Mouse (Mus musculus): ENCODE data around the gene Abcf3. TPM values are rescaled to one million over a fixed set of nuclear protein-coding genes. Genes with fewer than 3 reads are reported as not detected.
A peak's percentile ranks its signal among the peaks of the same experiment; 100 is the strongest.

Abcf3 gene
- polyA plus RNA-seq (2014; fragmentation: Nextera tagmentation; extraction: Ambion mirVana): 41.4 and 44.9 TPM in 2 replicates

DNA sequence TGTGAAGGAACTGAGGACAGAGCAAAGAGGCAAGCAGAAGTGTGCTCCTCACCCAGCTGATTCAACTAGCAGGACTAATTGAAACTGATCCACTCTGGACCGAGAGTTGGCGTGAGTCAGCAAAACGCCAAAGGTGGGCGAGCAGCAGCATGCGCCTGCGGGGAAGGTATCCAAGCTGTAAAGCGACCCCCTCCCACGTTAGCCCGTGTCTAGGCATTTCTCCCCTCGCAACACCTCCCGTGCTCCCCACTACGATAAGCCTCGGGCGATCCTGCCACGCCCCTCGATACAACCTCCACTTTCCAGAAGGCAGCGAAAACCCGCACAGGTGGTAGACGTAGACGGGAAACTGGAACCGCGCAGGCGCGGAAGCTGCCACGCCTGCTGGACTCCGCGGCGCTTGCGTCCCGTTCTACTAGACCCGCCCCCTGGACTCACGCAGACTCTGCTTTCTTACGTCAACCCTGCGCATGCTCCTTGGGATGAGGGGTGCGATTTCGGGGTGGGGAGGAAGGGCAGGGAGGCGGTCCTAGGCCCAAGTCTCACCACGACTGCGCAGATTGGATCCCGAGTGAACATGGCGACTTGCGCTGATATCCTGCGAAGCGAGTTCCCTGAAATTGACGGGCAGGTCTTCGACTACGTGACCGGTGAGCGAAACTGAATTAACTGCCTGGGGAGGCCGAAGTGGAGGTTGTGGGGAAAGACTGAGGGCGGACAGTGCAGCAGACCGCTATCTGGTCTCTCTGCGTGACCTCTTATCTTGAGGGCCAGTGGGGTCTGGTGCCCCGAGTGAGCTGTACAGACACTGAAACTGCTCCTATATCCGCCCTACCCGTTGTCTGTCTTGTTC, at the start of gene Abcf3:
Abcf3 (plus strand) TSS at position 482 of the 853 bp plus-strand sequence.
- H3K4me1 ChIP-seq (ENCODE audit: control insufficient read depth, insufficient read depth, low read length): peaks cover 15% of the 10 kb centered on the region
- H3K9ac ChIP-seq (ENCODE audit: low read depth, low read length): peak within 1 kb of the TSS; percentile 87
- under 1% methylated on average over 56 of the region's 56 CpGs for WGBS (ENCODE audit: insufficient replicate concordance)
- no peaks in the 10 kb centered on the region for H3K9me3 ChIP-seq (replicated peaks; ENCODE audit: control insufficient read depth, low read length)
- H3K4me2 ChIP-seq: peak within 1 kb of the TSS; percentile 91
- H3K27ac ChIP-seq (ENCODE audit: low read depth, low read length): peak within 1 kb of the TSS; percentile 76
- H3K36me3 ChIP-seq (ENCODE audit: control insufficient read depth, insufficient read depth, low read length): peaks cover 35% of the 10 kb centered on the region
- H3K4me3 ChIP-seq (ENCODE audit: low read depth, low read length): peak within 1 kb of the TSS; percentile 86
- ATAC-seq (replicated peaks; ENCODE audit: insufficient number of reproducible peaks, low FRiP score, low TSS enrichment): peak; percentile 99
- no peaks in the 10 kb centered on the region for H3K27me3 ChIP-seq (ENCODE audit: control insufficient read depth, insufficient read depth, low read length)

- Histone ChIP-seq H3K36me3 (ENCODE audit: control insufficient read depth, insufficient read depth, low read length) (peaks cover 28% of the 10 kb centered on the region), H3K4me2 (peak within 1 kb of the TSS; percentile 74), H3K27ac (ENCODE audit: low read depth, low read length) (peak within 1 kb of the TSS; percentile 64), H3K27me3 (ENCODE audit: control insufficient read depth, insufficient read depth, low read length) (no peaks in the 10 kb centered on the region), H3K9me3 (replicated peaks; ENCODE audit: control insufficient read depth, low read length) (no peaks in the 10 kb centered on the region), H3K4me1 (ENCODE audit: control insufficient read depth, insufficient read depth, low read length) (no peaks in the 10 kb centered on the region), H3K4me3 (ENCODE audit: low read depth, low read length) (peak within 1 kb of the TSS; percentile 95), H3K9ac (ENCODE audit: low read depth, low read length) (peak within 1 kb of the TSS; percentile 95)
- peak; percentile 95 for ATAC-seq (replicated peaks; ENCODE audit: insufficient number of reproducible peaks, low FRiP score, low TSS enrichment)
- under 1% methylated on average over 49 of the region's 49 CpGs for WGBS (ENCODE audit: insufficient replicate concordance)
Observed at GRCm38 (mm10) chr16:20498677-20499475, 49.5 kb upstream of the Abcf3 start, which contains the start of gene Eif2b5. Gene Eif2b5 (plus strand): TSS chr16:20498817.

- no peak overlapping the region for H3K27ac ChIP-seq (ENCODE audit: low read depth, low read length)
- H3K36me3 ChIP-seq (ENCODE audit: control insufficient read depth, insufficient read depth, low read length): peaks cover 71% of the 10 kb centered on the region
- ATAC-seq (replicated peaks; ENCODE audit: insufficient number of reproducible peaks, low FRiP score, low TSS enrichment): no peak
- 80% methylated on average over 8 of the region's 8 CpGs for WGBS (ENCODE audit: insufficient replicate concordance)
- H3K27me3 ChIP-seq (ENCODE audit: control insufficient read depth, insufficient read depth, low read length): no peaks in the 10 kb centered on the region
- no peaks in the 10 kb centered on the region for H3K9me3 ChIP-seq (replicated peaks; ENCODE audit: control insufficient read depth, low read length)
- no peak overlapping the region for H3K4me2 ChIP-seq
- H3K4me3 ChIP-seq (ENCODE audit: low read depth, low read length): no peak overlapping the region
- no peak overlapping the region for H3K9ac ChIP-seq (ENCODE audit: low read depth, low read length)
- no peaks in the 10 kb centered on the region for H3K4me1 ChIP-seq (ENCODE audit: control insufficient read depth, insufficient read depth, low read length)
Observed at GRCm38 (mm10) chr16:20506000-20506399, 42.4 kb upstream of the Abcf3 start.

GRCm38 (mm10) chr16:20509349-20509748, 39.0 kb upstream of the Abcf3 start:
- H3K4me1 ChIP-seq (ENCODE audit: control insufficient read depth, insufficient read depth, low read length): no peaks in the 10 kb centered on the region
- WGBS (ENCODE audit: insufficient replicate concordance): 81% methylated on average over 3 of the region's 3 CpGs
- no peak overlapping the region for H3K4me3 ChIP-seq (ENCODE audit: low read depth, low read length)
- no peak overlapping the region for H3K27ac ChIP-seq (ENCODE audit: low read depth, low read length)
- no peaks in the 10 kb centered on the region for H3K27me3 ChIP-seq (ENCODE audit: control insufficient read depth, insufficient read depth, low read length)
- no peaks in the 10 kb centered on the region for H3K9me3 ChIP-seq (replicated peaks; ENCODE audit: control insufficient read depth, low read length)
- H3K36me3 ChIP-seq (ENCODE audit: control insufficient read depth, insufficient read depth, low read length): peaks cover 43% of the 10 kb centered on the region
- no peak overlapping the region for H3K9ac ChIP-seq (ENCODE audit: low read depth, low read length)
- H3K4me2 ChIP-seq: no peak overlapping the region
- ATAC-seq (replicated peaks; ENCODE audit: insufficient number of reproducible peaks, low FRiP score, low TSS enrichment): no peak; the same call in 1 of the 2 replicates

GRCm38 (mm10) chr16:20511277-20511847, 37.0 kb upstream of the Abcf3 start:
- peaks cover 28% of the 10 kb centered on the region for H3K36me3 ChIP-seq (ENCODE audit: control insufficient read depth, insufficient read depth, low read length)
- H3K9me3 ChIP-seq (replicated peaks; ENCODE audit: control insufficient read depth, low read length): no peaks in the 10 kb centered on the region
- H3K27ac ChIP-seq (ENCODE audit: low read depth, low read length): no peak overlapping the region
- no peaks in the 10 kb centered on the region for H3K4me1 ChIP-seq (ENCODE audit: control insufficient read depth, insufficient read depth, low read length)
- 82% methylated on average over 7 of the region's 7 CpGs for WGBS (ENCODE audit: insufficient replicate concordance)
- H3K9ac ChIP-seq (ENCODE audit: low read depth, low read length): no peak overlapping the region
- no peak overlapping the region for H3K4me2 ChIP-seq
- H3K4me3 ChIP-seq (ENCODE audit: low read depth, low read length): no peak overlapping the region
- ATAC-seq (replicated peaks; ENCODE audit: insufficient number of reproducible peaks, low FRiP score, low TSS enrichment): no peak
- no peaks in the 10 kb centered on the region for H3K27me3 ChIP-seq (ENCODE audit: control insufficient read depth, insufficient read depth, low read length)

DNA sequence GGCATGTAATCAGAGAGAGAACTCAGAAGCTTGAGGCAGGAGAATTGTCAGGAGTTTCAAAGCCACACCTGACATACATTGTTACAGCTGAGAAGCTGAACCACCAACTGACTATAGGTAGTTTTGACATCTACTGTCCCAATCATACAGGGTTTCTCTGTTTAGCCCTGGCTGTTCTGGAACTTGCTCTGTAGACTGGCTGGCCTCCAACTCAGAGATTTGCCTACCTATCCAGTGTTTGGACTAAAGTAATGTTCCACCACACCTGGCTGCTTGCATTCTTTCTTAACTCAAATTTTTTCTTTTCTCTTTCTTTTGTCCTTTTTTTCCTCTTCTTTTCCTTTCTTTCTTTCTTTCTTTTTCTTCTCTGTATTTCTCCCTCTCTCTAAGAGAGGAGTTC, 32.3 kb upstream of the Abcf3 start:
- H3K9ac ChIP-seq (ENCODE audit: low read depth, low read length): peak overlapping the region; percentile 99
- no peak for ATAC-seq (replicated peaks; ENCODE audit: insufficient number of reproducible peaks, low FRiP score, low TSS enrichment)
- no peaks in the 10 kb centered on the region for H3K27me3 ChIP-seq (ENCODE audit: control insufficient read depth, insufficient read depth, low read length)
- no peak overlapping the region for H3K27ac ChIP-seq (ENCODE audit: low read depth, low read length)
- H3K4me3 ChIP-seq (ENCODE audit: low read depth, low read length): peak overlapping the region; percentile 95
- H3K36me3 ChIP-seq (ENCODE audit: control insufficient read depth, insufficient read depth, low read length): peaks cover 5% of the 10 kb centered on the region; the same call in 1 of the 2 replicates
- H3K9me3 ChIP-seq (replicated peaks; ENCODE audit: control insufficient read depth, low read length): no peaks in the 10 kb centered on the region
- peaks cover 14% of the 10 kb centered on the region for H3K4me1 ChIP-seq (ENCODE audit: control insufficient read depth, insufficient read depth, low read length)
- peak overlapping the region; percentile 83 for H3K4me2 ChIP-seq

DNA sequence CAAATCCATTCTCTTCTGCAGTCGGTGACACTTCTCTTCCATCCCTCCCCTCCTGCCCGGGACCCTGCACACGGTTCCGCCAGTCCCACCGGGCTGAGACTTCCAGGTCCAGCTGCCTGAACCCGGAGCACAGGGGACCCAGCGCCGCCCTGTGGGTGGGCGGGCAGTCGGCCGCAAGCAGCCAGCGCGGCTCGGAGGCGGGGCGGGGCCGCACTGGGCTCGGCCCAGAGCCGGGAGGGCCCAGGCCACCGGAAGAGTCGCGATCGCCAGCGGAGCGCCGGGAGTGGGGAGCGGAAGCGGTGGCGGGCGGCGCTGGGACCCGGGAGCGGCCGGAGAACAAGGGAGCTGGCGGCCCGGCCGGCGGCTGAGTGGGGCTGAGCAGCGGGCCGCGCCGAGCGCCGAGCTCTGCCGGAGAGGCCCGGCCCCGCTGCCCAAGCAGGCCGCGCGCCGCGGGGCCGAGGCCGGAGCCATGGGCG, 31.6 kb upstream of the Abcf3 start, which contains the start of gene Dvl3:
Dvl3 (plus strand) TSS at position 257 of the 476 bp plus-strand sequence.
- peak; percentile 95 for ATAC-seq (replicated peaks; ENCODE audit: insufficient number of reproducible peaks, low FRiP score, low TSS enrichment)
- Histone ChIP-seq H3K4me1 (ENCODE audit: control insufficient read depth, insufficient read depth, low read length) (peaks cover 14% of the 10 kb centered on the region), H3K27me3 (ENCODE audit: control insufficient read depth, insufficient read depth, low read length) (no peaks in the 10 kb centered on the region), H3K9ac (ENCODE audit: low read depth, low read length) (peak within 1 kb of the TSS; percentile 99), H3K4me3 (ENCODE audit: low read depth, low read length) (peak within 1 kb of the TSS; percentile 95), H3K36me3 (ENCODE audit: control insufficient read depth, insufficient read depth, low read length) (peaks cover 11% of the 10 kb centered on the region; the same call in 1 of the 2 replicates), H3K27ac (ENCODE audit: low read depth, low read length) (peak within 1 kb of the TSS; percentile 88), H3K4me2 (peak within 1 kb of the TSS; percentile 83), H3K9me3 (replicated peaks; ENCODE audit: control insufficient read depth, low read length) (no peaks in the 10 kb centered on the region)
- WGBS (ENCODE audit: insufficient replicate concordance): 0% methylated on average over 42 of the region's 55 CpGs

- ATAC-seq (replicated peaks; ENCODE audit: insufficient number of reproducible peaks, low FRiP score, low TSS enrichment): peak; percentile 19
- H3K4me1 ChIP-seq (ENCODE audit: control insufficient read depth, insufficient read depth, low read length): peaks cover 14% of the 10 kb centered on the region
- peak overlapping the region; percentile 95 for H3K4me3 ChIP-seq (ENCODE audit: low read depth, low read length)
- whole genome bisulfite sequencing (ENCODE audit: insufficient replicate concordance): 1% methylated on average over 26 of the region's 26 CpGs
- H3K27ac ChIP-seq (ENCODE audit: low read depth, low read length): peak overlapping the region; percentile 88
- no peaks in the 10 kb centered on the region for H3K9me3 ChIP-seq (replicated peaks; ENCODE audit: control insufficient read depth, low read length)
- peaks cover 13% of the 10 kb centered on the region; the same call in 1 of the 2 replicates for H3K36me3 ChIP-seq (ENCODE audit: control insufficient read depth, insufficient read depth, low read length)
- H3K4me2 ChIP-seq: peak overlapping the region; percentile 83
- H3K27me3 ChIP-seq (ENCODE audit: control insufficient read depth, insufficient read depth, low read length): no peaks in the 10 kb centered on the region
- peak overlapping the region; percentile 99 for H3K9ac ChIP-seq (ENCODE audit: low read depth, low read length)
Observed at GRCm38 (mm10) chr16:20517216-20517615, 31.2 kb upstream of the Abcf3 start.

Measured in heart, embryonic 11.5 days (tissue).